Mouse (Mus musculus): ENCODE data around the gene Oprl1. TPM values are rescaled to one million over a fixed set of nuclear protein-coding genes. Genes with fewer than 3 reads are reported as not detected.

Gene Oprl1
- 0.49 and 0.81 TPM in 2 replicates for total RNA-seq (2017)

DNA sequence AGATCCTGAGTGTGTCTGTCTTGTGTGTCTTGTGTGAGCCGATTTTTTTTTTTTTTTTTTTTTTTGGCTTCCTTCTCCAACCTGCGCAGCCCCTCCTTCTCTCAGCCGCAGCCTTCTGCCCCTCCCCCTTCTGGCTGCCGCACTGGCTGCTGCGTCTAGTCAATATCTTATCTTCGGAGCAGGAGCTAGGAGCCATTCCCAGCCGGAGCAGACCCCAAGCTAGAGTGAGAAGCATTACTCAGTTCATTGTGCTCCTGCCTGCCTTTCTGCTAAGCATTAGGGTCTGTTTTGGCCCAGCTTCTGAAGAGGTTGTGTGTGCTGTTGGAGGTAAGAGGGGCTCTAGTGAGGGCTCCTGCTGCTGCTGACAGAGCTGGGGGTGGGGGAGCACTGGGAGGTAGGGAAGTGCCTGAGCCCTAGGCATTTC is at the start of gene Oprl1:
Gene Oprl1, plus strand, starts transcription at position 114 of the 424 bp plus-strand sequence.
- ATAC-seq (ENCODE audit: extremely low read depth, insufficient number of reproducible peaks, low FRiP score, poor library complexity, severe bottlenecking), result no peak

DNA sequence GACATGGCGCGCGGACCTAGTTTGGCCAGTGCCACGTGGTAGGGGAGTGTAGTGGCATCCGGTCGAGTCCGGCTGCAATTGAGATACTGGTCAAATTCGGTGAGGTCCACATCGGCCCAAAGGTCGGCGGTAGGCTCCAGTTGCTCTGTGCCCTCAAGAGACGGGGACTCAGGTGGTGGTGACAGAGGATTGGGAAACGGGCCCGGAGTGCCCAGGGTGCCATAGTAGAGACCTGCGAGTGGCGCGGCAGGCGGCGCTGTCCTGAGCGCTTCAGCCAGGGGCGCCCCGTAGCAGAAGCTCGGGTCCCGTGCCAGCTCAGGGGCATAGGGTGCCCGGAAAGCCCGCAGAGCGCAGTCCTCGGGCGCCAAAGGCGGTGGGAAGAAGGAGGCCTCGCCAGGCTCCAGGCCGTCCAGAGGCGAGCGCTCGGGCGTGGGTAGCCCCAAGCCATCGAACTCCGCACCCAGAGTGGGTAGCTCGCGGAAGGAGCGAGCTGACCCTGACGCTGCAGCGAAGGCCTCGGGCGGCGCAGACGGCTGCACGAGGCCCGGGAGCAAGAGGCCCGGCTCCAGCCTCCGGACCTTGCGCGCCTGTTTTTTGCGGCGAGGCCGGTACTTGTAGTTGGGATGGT is 44.4 kb upstream of the Oprl1 start:
- no peak for ATAC-seq (ENCODE audit: extremely low read depth, insufficient number of reproducible peaks, low FRiP score, poor library complexity, severe bottlenecking)

DNA sequence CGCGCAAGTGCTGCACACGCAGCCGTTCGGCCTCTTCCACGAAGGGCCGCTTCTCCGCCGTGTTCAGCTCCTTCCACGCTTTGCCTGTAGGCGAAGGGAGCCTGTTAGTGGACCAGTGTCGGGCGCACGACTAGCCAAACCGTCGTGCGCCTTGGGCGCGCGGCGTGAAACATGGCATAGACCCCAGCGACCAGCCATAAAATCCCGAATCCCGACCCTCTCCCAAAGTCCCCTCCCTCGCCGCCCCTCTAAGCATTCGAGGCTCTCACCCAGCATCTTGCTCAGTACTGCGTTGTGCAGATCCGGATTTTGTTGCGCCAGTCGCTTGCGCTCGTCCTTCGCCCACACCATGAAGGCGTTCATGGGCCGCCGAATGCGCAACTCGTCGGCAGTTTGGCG is 43.9 kb upstream of the Oprl1 start:
- ATAC-seq (ENCODE audit: extremely low read depth, insufficient number of reproducible peaks, low FRiP score, poor library complexity, severe bottlenecking), result no peak

DNA sequence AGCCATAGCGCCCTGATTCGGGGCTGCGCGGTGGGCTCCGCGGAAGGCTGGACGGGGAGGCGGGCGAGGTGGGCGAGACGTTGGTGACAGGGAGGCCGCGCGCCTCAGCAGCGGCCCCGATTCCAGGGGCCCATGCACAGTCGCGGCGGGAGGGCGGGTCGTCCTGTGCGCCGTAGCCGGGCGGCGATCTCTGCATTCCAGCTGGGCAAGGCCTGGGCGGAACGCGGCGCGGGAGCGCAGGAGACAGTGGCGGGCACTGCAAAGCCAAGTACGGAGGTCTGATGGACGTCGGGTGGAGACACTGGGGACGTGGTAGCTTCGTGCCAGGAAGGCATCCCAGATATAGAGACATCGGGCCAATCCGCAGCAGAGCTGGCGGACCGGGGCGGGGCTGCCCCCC is 43.5 kb upstream of the Oprl1 start, which contains the start of gene Sox18:
Gene Sox18, minus strand, starts transcription at position 315 of the 400 bp plus-strand sequence.
- no peak for ATAC-seq (ENCODE audit: extremely low read depth, insufficient number of reproducible peaks, low FRiP score, poor library complexity, severe bottlenecking)

DNA sequence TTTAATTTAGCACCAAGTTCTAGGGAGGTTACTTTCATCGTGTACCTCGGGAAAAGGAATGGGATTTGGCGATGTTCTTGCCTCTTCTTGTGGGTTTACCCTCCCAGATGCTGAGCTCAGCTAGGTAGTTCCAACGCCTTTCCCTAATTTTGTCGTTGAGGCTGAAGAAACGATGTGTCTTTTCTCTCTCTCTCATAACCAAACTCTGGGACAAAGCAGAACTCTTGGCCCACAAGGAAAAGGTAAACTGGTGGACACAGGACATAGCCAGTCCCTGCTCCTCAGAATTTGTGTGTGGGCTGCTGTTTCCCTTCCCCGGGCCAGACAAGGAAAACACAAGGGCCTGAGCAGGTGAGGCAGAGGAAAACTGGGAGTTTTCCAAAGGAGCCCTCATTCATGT is 42.8 kb upstream of the Oprl1 start:
- no peak for ATAC-seq (ENCODE audit: extremely low read depth, insufficient number of reproducible peaks, low FRiP score, poor library complexity, severe bottlenecking)

DNA sequence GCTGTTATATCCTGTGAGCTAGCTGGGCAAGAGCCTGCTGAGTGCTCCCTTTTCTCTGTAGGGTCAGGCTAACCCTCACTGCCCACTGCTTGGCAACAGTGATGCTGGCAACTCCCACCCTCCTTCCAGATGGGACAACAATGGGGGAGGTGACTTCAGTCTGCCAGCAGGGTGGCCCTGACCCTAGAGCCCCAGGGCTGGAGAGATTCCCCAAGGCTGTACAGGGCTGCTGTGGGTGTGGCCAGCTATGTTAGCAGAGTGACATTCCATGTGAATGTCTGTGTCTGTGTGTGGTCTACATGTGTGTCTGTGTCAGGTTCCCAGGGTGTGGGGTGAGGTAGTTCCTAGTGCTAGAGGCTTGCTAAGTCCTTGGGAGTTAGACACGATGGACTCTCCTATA is 41.3 kb upstream of the Oprl1 start:
- no peak for ATAC-seq (ENCODE audit: extremely low read depth, insufficient number of reproducible peaks, low FRiP score, poor library complexity, severe bottlenecking)

DNA sequence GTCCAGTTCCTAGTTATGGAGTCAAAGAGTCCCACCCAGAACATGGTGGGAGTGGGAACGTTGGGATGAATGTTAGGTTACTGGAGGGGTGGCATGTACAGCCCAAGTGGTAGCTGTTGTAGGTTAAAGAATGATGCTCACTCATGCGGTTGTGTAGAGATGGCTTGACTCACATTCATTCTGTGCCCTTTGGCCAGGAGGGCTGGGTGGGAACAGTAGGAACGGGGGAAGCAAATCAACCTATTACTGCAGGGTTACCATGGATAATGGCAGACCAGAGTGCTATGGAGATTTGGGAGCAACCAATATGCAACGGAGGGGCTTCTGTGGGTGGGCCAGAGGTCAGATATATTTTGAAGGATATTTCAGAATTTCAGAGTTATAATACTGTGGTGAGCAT is 39.9 kb upstream of the Oprl1 start:
- no peak for ATAC-seq (ENCODE audit: extremely low read depth, insufficient number of reproducible peaks, low FRiP score, poor library complexity, severe bottlenecking)

DNA sequence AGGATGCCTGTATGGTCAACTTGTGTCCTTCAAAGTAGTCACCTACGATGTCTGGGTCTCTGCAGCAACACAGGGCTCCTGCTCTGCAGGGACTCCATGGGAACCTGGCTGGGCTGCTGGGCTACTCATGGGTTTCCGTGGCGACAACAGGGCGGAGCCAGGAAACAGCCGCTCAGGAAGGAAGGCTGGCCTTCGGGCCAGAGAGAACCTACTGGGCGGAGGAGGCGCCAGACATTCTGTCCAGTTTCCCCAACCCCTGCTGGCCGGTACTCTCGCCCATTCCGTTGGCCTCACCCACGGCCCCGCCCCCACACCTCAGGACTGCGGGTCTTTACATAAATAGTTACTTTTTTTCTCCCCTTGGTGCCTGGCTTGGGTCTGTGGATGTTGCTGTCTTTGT is 39.4 kb upstream of the Oprl1 start:
- 0 out of 2 replicates have a peak, but pooled peaks have one; percentile 24 for ATAC-seq (ENCODE audit: extremely low read depth, insufficient number of reproducible peaks, low FRiP score, poor library complexity, severe bottlenecking)

DNA sequence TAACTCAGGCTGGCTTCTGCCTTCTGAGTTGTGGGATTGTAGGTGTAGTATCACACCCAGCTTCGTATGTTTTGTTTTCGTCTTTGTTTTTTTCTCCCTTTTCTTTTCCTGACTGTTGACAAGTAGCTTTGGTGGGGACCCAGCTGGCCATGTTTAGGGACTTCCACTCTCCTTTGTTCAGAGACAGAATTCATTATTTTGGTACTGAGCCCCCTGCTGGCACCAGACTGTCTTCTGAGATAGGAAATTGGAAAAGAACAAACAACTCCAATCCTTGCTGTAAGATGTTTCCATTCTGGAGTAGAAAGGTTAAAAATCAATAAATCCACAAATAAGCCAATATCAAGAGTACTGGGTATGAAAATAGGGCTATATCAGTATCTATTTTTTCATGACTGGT is 38.4 kb upstream of the Oprl1 start:
- ATAC-seq (ENCODE audit: extremely low read depth, insufficient number of reproducible peaks, low FRiP score, poor library complexity, severe bottlenecking), result no peak

DNA sequence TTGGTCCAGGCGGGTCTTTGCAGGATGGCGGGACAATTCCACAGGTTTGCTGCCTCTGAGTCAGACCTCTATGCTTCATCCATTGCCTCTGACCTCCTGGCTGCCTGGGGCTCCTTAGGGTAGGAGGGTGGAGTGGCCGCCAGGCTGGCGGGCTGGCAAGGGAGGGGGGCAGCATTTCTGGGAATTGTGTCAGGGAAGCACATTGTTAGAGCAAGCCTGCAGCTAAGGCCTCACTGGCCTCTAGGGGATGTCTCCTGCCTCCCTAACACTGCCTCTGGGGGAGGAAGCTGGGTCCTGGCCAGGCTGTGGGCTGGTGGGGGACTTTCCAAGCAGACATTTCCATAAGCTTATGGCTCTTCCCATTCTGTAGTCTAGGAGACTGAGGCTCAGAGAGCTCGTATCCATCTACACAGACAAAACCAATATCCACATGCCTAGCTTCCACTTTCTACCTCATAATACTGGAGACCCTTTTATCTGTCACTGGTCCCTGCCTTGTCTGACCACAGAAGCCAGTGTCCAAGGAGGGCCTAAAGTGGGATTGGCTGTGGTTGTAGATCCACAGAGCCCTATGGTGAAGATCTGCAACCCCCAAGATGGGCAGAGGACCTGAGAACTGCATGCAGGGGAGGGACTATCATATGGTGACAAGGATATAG is 37.6 kb upstream of the Oprl1 start:
- no peak for ATAC-seq (ENCODE audit: extremely low read depth, insufficient number of reproducible peaks, low FRiP score, poor library complexity, severe bottlenecking)

DNA sequence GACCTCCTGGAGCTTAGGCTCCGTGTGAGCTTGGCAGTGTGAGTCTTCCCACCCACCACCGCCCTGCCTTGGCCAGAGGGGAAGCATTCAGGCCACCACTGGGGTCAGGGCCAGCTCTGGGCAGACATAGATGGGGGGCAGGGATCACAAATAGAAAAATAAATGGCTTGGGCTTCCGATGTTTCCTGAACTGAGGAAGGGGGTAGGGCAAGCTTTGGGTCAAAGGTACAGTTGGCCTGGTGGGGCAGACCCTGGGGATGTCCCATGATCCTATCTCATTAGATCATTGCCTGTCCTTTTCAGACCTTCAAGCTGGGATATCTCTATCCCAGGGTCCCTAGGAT is 37.1 kb upstream of the Oprl1 start:
- no peak for ATAC-seq (ENCODE audit: extremely low read depth, insufficient number of reproducible peaks, low FRiP score, poor library complexity, severe bottlenecking)

DNA sequence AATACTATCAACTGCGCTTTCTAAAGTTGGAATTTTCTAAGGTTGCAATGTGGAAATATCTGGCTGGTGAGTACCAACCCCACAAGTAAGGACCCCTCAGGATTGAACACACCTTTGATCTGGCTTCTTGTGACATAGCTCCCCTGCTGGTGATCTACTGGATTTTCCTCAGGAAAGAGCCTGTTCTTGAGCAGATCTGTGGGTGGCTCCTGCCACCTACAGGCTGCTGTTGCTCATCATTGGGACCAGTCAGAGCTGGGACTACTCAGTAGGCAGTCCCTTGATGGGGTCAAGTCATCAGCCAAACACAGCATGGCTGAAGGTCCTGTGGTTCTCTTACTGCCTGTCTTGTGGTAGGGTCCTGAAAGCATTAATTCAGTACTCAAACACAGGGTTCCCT is 36.0 kb upstream of the Oprl1 start:
- ATAC-seq (ENCODE audit: extremely low read depth, insufficient number of reproducible peaks, low FRiP score, poor library complexity, severe bottlenecking), result peak; percentile 82

DNA sequence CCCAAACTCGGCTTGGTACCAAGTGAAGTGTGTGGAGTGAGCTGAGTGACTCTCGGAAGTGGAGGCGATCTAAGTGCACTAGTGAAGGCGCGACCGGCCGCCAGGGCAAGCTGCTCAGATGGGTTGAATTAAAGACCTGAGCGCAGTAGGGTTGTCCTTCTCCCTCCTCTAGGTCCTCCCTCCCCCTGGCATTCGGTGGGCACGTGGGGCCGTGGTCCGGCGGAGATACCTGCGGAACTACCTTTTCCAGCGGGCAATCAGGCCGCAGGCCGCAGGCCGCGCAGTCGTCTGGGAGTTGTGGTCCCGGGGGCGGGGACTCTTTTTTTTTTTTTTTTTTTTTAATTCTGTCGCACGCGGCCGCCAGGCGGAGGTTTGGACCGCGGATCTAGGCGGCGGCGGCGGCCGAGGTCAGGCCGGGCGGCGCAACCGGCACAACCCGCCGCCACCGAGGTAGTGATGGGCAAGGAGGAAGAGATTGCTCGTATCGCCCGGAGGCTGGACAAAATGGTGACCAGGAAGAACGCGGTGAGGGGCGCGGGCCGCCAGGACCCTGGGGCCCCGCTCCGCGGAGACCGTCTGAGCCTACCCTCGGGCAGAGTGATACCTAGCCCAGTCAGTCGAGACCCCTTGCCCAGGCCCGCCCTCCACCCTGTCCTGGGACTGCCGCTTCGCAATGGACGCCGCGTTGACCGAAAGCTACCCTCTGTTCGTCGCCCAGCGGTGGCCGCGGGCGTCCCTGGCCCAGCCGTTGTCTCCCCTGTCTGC is 34.7 kb upstream of the Oprl1 start, which contains the start of gene Tcea2:
Gene Tcea2, plus strand, starts transcription at position 360 of the 765 bp plus-strand sequence.
- ATAC-seq (ENCODE audit: extremely low read depth, insufficient number of reproducible peaks, low FRiP score, poor library complexity, severe bottlenecking), result peak; percentile 33

DNA sequence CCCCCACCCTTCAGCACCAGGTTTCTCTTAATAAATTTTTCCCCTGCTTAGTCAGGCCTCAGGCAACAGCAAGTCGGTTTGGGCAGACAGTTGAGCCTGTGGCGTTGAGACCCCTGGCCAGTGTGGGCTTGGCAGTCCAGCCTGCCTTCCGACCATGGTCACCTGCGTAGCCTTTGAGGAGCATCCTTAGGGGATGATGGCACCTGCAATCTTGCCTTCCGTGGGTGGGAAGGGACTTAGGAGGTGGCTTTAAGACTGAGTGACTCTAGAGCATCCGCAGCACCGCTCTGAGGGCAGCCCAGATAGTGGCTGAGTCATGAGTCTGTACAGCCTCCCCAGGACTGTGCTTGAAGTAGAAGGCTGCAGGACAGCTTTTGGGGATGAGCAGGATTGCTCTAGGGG is 34.1 kb upstream of the Oprl1 start:
- no peak for ATAC-seq (ENCODE audit: extremely low read depth, insufficient number of reproducible peaks, low FRiP score, poor library complexity, severe bottlenecking)

DNA sequence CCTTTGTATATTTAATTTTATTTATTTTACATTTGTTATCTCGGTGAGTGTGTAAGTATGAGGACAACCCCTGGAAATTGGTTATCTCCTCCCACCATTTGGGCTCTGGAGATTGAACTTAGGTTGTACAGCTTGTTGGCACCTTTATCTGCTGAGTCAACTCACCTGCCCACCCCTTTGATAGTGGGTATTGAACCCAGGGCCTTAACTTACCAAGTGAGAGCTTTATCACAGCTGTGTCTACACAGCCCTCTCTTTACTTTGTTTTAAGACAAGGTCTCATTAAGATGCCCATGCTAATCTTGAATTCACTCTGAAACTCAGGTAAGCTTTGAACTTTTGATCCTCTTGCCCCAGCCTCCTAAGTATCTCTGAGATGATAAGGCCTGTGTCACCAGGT is 32.8 kb upstream of the Oprl1 start:
- no peak for ATAC-seq (ENCODE audit: extremely low read depth, insufficient number of reproducible peaks, low FRiP score, poor library complexity, severe bottlenecking)

DNA sequence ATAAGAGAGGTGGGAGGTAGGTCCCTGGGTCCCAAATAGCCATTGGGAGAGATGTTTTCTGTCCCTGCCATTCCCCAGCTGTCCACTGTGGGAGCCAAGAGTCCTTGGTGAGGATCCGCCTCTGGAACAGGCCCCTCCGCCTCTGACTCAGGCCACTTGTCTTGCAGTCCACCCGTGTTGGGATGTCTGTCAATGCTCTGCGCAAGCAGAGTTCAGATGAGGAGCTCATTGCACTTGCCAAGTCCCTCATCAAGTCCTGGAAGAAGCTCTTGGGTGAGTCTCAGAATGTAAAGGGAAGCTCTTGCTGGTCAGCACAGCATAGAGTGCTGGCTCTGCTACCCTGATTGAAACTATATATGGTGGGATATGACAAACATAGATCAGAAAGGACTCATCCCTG is 31.4 kb upstream of the Oprl1 start:
- ATAC-seq (ENCODE audit: extremely low read depth, insufficient number of reproducible peaks, low FRiP score, poor library complexity, severe bottlenecking), result no peak

DNA sequence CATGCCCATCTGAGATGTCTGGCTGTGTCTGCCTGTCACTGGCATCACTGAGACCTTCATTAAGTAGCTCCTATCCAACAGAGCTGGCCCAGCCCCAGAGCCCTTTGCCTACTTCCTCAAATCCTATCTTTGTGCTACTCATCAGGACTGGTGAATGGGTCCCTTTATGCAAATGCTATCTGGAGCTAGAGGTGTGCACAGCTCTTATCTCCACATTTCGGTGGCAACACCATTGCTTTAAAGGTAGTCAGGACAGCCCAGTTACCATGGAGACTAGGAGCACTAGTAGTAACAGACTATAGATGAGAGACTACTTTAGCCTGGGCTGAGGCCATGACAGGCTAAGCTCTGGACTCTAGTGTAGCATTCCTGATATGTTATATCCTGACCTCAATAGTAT is 30.1 kb upstream of the Oprl1 start:
- no peak for ATAC-seq (ENCODE audit: extremely low read depth, insufficient number of reproducible peaks, low FRiP score, poor library complexity, severe bottlenecking)

DNA sequence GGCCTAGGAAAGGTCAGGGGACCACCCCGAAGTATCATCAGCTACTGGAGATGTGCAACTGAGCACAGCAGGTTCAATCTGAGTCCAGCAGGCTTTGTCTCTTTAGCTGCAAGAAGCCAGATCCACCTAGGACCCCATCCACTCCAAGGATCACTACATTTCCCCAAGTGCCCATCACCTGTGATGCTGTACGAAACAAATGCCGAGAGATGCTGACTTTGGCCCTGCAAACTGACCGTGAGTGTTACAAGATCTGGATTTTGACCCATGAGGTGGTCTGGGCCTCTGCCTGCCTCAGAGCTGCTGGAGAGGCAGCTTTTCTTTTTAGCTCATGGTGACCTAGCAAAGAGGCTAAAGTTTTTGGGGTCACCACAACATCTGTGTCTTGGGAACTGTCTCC is 29.1 kb upstream of the Oprl1 start:
- no peak for ATAC-seq (ENCODE audit: extremely low read depth, insufficient number of reproducible peaks, low FRiP score, poor library complexity, severe bottlenecking)

DNA sequence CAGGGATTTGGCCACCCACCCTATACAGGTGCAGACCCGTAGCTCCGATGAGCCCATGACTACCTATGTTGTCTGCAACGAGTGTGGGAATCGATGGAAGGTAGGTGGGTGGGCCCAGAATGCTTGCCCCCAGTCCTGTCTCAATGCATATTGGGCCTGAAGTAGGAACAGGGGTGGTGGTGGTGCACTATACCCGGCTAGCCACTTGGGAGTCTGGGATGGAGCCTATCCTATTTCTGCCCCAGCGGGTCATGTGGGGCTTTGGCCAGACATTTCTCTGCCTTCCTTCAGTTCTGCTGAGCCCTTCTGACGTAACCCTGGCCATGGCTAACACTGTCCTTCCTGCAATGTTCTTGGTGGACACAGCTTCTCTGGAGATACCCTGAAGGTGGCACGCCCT is 27.2 kb upstream of the Oprl1 start:
- no peak for ATAC-seq (ENCODE audit: extremely low read depth, insufficient number of reproducible peaks, low FRiP score, poor library complexity, severe bottlenecking)

DNA sequence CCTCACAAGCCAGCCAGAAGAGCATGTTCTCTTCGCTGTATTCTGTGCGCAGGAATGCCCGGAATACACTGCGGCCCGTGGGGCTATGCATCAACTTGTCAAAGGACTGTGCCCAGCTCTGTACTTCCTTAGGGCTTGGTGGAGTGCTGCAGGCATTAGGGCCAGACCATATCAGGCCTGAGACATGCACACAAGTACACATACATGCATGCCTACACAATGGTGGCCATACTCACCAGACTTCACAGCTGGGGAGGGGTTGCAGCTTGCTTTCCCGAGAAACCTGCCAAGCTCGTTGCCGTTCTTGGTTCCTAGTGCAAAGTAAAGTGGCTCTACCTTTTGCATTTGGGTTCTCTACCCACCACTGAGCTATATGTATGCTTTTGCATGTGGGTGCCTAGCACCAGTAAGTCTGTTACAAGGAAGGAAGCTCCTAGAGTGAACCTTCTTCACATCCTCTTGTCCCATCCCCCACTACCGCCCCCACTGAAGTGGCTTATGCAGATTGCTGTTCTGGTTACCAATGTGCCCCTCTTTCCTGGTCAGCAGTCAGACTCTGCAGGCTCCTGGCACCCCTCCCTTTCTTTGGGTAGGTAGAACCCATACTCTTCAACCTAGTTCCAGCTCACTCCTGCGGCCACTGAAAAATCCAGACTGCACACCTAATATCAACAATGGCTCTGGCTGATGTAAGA is 25.2 kb upstream of the Oprl1 start:
- no peak for ATAC-seq (ENCODE audit: extremely low read depth, insufficient number of reproducible peaks, low FRiP score, poor library complexity, severe bottlenecking)
